Mouse (Mus musculus) olfactory bulb, adult 2 months (tissue): ENCODE results near the gene Arcn1.

Experiments used
- CTCF ChIP-seq: fragments of 200-500 bp; IDR thresholded peaks from 2 replicates; pipeline ENCODE4 v1.5.1; 2012; ENCODE audit warnings: low read depth, mild to moderate bottlenecking, low read length, moderate library complexity; ENCODE audit not compliant: insufficient read depth
- POLR2A ChIP-seq: fragments of 200-500 bp; IDR thresholded peaks from 2 replicates; pipeline ENCODE4 v1.6.1; 2012; ENCODE audit warnings: mild to moderate bottlenecking, low read depth, low read length, moderate library complexity; ENCODE audit not compliant: insufficient read depth

DNA sequence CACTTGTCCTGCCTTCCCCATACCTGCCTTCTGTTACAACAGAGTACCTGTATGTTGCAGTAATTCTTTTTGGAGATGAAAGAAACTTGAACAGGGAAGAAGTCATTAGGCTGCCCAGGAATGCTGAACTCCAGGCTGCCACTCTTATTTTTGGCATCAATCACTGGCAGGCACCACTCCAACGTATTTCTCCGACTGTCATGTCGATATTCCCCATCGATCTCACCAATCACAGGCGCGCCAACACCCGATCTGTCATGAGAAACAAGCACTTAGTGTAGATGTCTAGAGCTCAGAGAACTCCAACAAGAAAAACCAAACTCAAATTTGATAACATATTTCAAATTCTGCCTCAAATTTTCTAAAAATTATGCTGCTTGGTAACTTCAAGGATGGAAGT is 22.3 kb downstream of the Arcn1 start:
- TF ChIP-seq CTCF: no peak
- TF ChIP-seq POLR2A: no peak
